Mouse (Mus musculus): Measurements from ENCODE around the gene Fry.

DNA sequence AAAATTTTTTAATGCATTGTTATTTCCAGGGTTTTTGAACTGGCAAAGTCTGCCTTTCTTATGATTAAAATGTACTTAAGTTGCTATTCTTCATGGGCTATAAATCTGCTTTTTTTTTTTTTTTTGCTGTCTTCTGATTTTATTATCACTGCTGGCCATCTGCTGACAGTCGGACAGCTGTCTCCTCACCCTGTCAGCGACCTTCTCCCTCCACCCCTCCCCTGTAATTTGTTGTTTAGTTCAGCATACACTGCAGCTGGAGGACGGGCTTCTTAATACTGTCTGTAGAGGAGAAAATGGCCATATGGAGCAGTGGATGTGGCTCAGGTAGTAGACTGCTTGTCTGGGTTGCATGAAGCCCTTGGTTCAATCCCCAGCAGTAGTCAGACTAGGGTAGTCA lies 173.7 kb downstream of the Fry start:
- no peak for TF ChIP-seq CTCF (IDR thresholded peaks at IDR 0.05; ENCODE audit: low read depth)
- TF ChIP-seq EP300 (IDR thresholded peaks at IDR 0.05; ENCODE audit: low read depth), result no peak
